Mouse (Mus musculus) v-Abl transformed pro-B cells (cell line): ENCODE results near the gene Arl15.

Experiments
- in situ Hi-C, 2 experiments: fragments of 400-800 bp; cut with MboI; formaldehyde crosslinking; loops; one replicate each; pipeline ENCODE4 v1.15.1; 2025; ENCODE audit not compliant: unreplicated experiment in 2 of 2

The Arl15 gene

GRCm38 (mm10) chr13:113889140-113890055 lies 95.1 kb downstream of the Arl15 start:
- in situ Hi-C loops = loop anchor here (25.0 kb wide), 2 partner anchors 573 to 1073 kb away; partner anchors contain the start of gene Fst (in 1 of the 2)

GRCm38 (mm10) chr13:113896684-113897083 lies 102.4 kb downstream of the Arl15 start:
- in situ Hi-C loops = loop anchor here (25.0 kb wide), 2 partner anchors 566 to 1066 kb away; partner anchors contain the start of gene Fst (in 1 of the 2)

- in situ Hi-C loops = loop anchor here (25.0 kb wide), 2 partner anchors 565 to 1065 kb away; partner anchors contain the start of gene Fst (in 1 of the 2)
Observed at GRCm38 (mm10) chr13:113897498-113897897, 103.2 kb downstream of the Arl15 start.

- in situ Hi-C loops = loop anchor here (25.0 kb wide), 2 partner anchors 564 to 1064 kb away; partner anchors contain the start of gene Fst (in 1 of the 2)
Observed at GRCm38 (mm10) chr13:113897951-113898350, 103.6 kb downstream of the Arl15 start.

GRCm38 (mm10) chr13:113901001-113901545 lies 106.8 kb downstream of the Arl15 start:
- in situ Hi-C loops = no loop called here

GRCm38 (mm10) chr13:113903255-113903654 lies 109.0 kb downstream of the Arl15 start:
- in situ Hi-C loops = no loop called here

GRCm38 (mm10) chr13:113911986-113912519 lies 117.7 kb downstream of the Arl15 start:
- in situ Hi-C loops = no loop called here

GRCm38 (mm10) chr13:113914551-113914971 lies 120.3 kb downstream of the Arl15 start:
- in situ Hi-C loops = no loop called here

GRCm38 (mm10) chr13:113915700-113916099 lies 121.4 kb downstream of the Arl15 start:
- in situ Hi-C loops = no loop called here

- in situ Hi-C loops = no loop called here
Observed at GRCm38 (mm10) chr13:113916761-113917160, 122.5 kb downstream of the Arl15 start.

GRCm38 (mm10) chr13:113917376-113917775 lies 123.1 kb downstream of the Arl15 start:
- in situ Hi-C loops = no loop called here

GRCm38 (mm10) chr13:113917868-113918411 lies 123.6 kb downstream of the Arl15 start:
- in situ Hi-C loops = no loop called here

- in situ Hi-C loops = no loop called here
Observed at GRCm38 (mm10) chr13:113918668-113919067, 124.4 kb downstream of the Arl15 start.

- in situ Hi-C loops = no loop called here
Observed at GRCm38 (mm10) chr13:113935697-113936096, 141.4 kb downstream of the Arl15 start.

- in situ Hi-C loops = no loop called here
Observed at GRCm38 (mm10) chr13:113937231-113937630, 142.9 kb downstream of the Arl15 start.

GRCm38 (mm10) chr13:113938561-113938960 lies 144.3 kb downstream of the Arl15 start:
- in situ Hi-C loops = no loop called here

- in situ Hi-C loops = no loop called here
Observed at GRCm38 (mm10) chr13:113939097-113939496, 144.8 kb downstream of the Arl15 start.

GRCm38 (mm10) chr13:113939681-113940080 lies 145.4 kb downstream of the Arl15 start:
- in situ Hi-C loops = no loop called here

- in situ Hi-C loops = no loop called here
Observed at GRCm38 (mm10) chr13:113940151-113940550, 145.8 kb downstream of the Arl15 start.

- in situ Hi-C loops = no loop called here
Observed at GRCm38 (mm10) chr13:113941943-113942342, 147.6 kb downstream of the Arl15 start.

- in situ Hi-C loops = no loop called here
Observed at GRCm38 (mm10) chr13:113947546-113947945, 153.2 kb downstream of the Arl15 start.
